Mouse (Mus musculus): Measurements from ENCODE around the gene Psmb11. TPM values are rescaled to one million over a fixed set of nuclear protein-coding genes. Genes with fewer than 3 reads are reported as not detected.

Psmb11 gene
- total RNA-seq, 2 experiments from 2014 or later = not detected

DNA sequence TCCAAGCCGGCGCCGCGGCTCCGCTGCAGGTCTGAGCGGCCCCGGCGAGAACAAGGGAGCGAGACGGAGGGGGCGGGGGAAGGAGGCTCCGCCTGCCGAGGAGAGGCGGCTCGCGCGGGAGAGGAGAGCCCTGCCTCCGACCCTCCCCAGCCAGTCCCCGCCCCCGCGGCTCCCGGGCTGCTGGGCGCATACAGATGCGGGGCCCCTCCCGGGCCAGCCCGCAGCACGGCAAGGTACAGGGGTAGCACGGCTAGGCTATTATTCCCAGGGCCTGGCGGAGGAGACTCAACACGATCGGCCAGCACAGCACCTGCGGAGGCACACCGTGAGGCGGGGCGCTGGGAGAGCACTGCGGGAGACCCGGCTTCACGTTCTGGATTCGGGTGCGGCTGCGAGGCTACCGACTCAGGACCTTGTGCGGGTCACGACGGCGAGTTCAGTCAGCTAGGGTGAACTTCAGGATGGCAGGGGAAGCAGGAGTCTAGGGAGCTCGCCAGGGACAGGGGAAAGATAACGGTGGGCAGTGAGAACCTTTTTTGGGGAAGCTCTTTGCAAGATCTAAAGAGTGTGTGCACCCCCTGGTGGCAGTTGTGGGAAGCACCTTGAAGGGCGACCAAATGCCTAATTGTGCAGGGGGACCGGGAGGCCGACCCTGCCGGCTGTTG, 20.2 kb downstream of the Psmb11 start, which contains the start of gene Cdh24:
Gene Cdh24, minus strand, starts transcription at position 60 of the 665 bp plus-strand sequence.
- DNase-seq = peak; percentile 94

DNA sequence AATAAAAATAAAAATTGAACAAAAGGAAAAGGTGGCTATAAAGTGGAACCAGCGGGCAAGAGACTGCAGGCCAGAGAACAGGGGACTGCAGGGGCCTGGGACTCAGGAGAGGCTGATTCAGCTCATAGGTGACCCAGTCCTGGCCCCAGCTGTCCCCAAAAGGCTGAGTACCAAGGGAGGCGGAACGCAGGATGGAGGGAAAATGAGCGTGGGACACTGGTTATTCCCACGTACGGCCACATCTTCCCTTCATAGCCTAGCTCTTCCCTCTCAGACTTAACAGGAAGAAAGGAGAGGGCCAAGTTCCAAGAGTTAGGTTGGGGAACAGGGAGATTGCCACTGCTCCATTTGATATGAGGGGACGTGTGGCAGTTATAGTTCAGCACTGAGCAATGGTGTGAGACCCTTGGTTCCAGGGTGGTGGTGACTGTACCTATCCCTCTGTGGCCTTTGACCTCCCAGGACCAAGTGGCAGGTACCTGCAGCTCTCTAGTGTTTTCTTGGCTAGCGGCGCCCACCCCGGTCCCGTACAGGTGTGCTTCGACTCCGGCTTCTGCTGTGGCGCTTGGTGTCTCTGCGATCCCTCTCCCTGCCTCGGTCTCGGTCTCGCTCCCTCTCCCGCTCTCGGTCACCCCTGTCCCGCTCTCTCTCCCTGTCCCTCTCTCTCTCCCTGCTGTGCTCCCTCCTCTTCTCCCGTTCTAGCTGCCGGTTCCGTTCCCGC, 21.2 kb downstream of the Psmb11 start:
- DNase-seq = no peak

DNA sequence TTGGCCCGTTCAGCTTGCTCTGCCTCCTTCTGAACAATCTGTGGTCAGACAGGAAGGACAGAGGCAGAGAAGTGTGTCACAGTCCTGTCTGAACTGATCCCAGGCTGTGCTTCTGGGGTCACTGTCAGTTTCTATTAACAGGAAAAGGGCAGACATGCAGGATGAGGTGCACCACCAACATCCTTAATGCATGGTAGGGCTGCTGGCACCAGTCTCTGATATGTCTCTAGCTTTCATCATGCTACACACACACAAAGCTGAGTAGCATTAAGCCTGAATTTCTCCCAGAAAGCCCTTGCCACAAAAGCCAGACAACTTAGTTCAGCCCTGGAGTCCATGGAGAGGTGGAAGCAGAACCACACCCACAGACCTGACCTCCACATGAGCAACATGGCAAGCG, 21.8 kb downstream of the Psmb11 start:
- no peak for DNase-seq

DNA sequence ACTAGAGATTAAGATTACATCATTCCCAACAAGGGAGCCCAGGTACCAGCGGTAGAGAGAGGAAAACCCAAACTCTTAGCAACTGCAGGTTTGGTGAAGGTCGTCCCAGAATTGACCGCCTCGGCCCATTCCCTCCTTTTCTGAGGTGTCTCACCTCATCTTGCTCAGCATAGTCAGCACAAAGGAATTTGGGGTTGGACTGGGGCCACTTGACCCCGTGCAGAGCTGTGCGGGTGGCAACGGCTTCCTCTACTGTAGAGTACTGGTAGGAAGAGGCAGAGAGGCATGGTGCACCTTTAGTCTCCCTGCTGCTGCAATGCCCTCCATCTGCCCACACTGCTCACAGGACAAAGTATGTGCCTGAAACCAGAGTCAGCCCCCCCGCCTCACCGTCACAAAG, 23.1 kb downstream of the Psmb11 start:
- no peak for DNase-seq

DNA sequence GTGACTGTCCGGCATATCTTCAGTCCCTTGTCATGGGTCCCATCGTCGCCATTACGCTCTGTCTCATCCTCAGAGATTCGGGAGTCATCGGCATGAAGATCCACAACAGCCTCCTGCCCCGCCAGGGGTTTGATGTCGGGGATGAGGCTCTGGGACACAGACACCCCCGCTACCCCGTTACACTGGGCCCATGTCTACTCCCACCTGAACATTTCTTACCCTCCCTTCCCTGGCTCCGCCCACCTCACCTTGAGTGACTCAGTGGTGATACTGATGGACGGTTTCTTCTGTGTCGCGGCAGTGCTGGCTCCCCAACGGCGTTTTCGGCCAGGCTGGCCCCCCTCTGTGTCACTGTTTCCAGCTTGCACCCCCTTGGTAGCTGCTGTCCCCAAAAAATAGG, 25.2 kb downstream of the Psmb11 start:
- DNase-seq = no peak

DNA sequence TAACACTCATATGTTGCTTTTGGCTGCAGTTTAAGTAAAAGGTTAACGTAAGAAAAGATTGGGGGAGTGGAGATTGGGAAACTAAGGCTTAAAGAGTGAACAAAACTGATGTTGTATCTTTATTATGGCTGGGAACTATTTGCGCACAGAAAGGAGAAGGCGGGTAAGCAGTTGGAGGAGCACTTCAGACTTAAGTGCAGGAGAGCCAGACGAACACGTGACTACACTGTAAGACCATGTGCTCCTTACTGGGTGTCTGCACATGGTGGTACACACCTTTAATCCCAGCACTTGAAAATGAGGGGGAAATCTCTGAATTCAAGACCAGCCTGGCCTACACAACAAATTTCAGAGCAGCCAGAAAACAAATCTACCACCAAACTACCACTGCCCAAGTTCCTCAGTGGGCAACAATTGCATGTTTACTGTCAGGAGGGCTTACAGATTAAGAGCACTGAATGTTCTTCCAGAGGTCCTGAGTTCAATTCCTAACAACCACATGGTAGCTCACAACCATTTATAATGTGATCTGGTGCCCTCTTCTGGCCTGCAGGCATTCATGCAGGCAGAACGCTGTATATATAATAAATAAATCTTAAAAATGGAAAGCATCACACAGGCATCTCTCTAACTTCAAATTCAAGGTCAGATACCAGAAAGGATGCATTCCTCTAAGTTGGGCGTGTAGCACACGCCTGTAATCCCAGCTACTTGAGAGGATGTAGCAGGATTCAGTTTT, 25.8 kb downstream of the Psmb11 start:
- no peak for DNase-seq

DNA sequence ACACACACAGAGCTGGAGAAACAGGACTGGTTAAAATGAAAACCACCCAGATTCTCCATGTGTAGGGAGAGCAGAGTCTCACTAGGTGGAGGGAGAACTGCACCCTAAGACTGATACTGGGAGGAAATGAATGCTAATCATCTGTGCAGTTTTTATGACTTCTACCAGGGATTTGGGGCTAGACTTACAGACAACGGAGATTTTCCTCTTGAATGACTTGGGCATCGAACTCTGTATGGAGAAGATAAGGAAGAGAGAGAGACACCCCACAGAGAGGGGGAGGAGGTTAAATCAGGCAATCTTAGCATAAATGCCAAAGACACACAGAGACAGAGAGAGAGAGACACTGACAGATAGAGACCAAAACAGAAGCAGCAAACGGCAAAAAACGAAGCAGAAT, 26.7 kb downstream of the Psmb11 start:
- DNase-seq = no peak

DNA sequence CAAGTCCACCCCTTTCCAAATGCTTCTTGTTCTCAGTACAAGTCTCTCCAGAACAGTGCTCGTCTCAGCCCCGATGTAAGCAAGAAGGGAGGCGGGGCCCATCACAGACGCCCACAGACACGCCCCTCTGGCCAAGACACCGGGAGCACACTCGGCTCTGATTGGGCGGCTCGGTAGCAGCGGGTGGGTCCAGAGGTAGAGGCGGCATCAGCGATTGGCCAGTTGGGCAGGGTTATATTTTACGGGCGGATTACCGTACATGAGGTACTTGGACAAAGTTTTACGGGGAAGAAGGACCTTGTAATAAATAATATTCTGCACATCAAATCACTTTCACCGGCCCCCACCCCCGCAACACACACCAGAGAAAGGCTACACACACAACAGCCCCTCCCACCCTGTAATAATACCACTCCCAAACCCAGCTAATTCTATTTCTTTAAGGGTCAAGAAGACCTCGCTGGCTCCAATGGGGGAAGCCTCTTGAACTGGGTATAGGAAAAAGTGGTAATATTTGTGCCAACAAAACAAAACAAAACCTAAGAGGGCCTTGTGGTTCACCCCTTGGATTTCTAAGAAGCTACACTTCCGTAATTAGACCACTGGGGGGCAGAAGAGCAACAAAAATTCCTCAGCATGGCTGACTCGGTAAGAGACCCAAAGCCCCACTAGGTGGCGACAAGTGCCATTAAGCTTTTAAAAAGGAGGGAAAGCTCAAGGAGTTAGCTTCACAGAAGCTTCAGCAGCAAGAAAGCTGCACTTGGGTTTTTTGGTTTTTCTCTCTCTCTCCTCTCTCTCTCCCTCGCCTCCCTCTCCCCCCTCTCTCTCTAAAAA, 29.6 kb downstream of the Psmb11 start:
- DNase-seq = peak; percentile 89

DNA sequence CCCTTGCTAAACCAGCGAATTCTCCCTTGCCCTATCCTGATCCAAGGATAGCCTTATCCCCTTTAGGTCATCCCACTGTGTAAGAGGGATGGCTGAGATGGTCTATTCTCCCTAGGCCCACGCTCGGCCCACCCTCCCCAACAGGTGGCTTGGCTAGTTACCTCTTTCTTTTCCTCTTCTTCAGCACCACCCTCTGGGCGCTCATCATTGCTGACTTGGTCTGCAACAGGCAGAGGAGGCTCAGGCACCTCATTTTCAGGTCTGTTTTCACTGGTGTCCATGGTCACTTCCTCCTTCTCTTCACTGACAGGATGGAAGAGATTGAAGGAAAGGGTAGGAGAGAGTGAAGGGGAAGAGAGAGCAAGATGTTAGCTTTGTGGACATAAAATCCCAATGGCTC, 30.3 kb downstream of the Psmb11 start:
- DNase-seq = no peak

DNA sequence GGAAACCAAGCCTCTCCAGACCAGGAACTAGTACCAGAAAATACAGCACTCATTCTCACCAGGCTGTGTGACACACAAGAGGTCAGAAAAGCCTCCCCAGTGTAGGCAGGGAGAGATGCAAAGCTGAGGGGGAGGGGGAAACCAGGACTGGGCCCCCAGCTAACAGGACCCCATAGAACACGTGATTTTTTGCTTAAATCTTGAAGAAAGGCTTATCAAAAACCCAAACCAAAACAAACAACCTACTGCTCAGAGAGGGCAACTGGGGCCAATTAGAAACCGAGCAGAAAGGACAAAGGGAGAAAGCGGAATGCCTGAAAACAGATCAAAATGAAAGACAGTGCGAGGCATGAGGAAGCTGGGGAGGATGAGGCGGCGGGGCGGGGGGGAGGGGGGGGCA, 31.6 kb downstream of the Psmb11 start:
- no peak for DNase-seq

DNA sequence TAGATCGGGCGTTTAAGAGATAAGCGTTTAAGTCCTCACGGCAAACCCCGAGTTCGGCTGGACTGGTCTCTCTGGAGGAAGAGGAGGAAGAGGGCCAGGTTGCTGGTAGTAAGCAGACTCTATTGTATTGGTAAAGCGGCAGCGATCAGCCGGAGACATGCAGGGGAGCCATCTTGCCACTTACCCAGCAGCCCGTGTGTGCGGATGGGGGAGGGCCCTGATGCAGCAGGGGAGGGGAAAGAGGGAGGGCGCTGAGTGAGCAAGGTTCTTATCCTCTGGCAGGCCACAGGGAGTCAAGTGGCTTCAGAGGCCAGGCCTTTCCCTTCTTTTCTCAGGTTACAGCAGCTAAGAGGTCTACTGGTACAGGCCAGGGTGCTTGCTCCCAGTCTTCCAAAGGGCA, 32.3 kb downstream of the Psmb11 start:
- DNase-seq = peak; percentile 92

DNA sequence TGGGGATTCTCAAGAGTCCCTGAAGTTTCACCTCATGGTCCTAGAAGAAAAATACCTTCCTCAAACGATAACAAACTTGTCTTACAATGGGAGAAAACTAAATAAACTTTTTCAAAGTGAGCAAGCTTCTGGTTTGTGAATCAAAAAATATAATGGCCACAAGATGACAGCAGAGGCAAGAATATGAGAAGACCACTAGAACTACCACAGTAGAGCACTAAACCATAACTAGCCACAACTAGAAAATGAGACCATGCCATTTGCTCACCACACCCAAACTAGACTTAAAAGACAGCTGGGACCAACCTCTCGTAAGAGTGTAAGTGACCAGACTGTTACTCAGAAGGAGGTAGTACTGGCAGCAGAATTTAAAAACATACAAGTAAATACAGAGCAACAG, 38.8 kb downstream of the Psmb11 start:
- no peak for DNase-seq

DNA sequence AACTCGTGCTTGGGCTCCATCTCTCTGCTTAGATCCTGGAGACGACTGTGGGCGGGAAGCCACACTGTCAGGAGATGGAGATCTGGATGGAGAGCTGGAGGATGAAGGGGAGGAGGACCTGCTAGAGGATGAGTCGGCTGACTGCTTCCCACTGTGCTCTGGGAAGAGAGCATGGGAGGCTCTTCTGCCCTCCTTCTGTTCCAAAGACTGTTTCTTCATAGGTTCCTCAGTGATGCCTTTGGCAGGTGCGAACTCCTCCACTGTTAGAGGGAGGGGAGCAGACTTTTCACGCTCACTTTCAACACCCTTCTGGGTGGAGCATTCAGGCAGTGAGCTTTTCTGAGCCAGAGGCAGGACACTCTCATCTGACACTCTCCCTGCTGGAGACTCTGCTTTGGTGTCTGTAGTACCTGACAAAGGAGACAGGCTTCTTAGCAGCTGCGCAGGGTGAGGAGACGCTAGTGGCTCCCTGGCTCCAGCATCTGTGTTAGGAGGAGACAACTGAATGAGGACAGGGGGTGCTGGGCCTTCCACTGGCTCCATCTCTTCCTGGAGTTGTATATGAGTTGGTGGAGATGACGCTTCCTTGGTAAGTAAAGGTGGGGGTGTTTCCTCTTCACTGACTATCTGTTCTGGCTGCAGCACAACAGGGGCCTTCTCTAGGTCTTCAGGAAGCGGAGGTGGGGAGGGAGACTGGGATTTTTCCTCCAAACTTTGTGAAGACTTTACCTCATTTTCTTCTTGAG, 43.4 kb downstream of the Psmb11 start:
- no peak for DNase-seq

DNA sequence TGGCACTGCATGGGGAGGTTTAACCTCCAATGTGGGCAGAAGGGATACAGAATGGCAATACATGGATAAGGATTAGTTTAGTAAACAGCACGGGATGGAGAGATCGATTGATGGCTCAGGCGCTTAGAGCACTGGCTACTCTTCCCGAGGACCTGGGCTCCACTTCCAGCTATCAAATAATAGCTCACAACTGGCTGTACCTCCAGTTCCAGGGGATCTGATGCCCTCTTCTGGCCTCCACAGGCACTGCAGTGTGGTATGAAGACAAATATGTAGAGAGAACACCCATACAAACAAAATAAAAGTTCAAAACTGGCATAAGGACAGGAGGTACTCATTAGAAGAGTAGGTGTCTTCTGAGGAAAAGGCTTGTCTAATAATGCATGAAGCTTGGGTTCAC, 48.1 kb downstream of the Psmb11 start:
- DNase-seq = peak; percentile 56

DNA sequence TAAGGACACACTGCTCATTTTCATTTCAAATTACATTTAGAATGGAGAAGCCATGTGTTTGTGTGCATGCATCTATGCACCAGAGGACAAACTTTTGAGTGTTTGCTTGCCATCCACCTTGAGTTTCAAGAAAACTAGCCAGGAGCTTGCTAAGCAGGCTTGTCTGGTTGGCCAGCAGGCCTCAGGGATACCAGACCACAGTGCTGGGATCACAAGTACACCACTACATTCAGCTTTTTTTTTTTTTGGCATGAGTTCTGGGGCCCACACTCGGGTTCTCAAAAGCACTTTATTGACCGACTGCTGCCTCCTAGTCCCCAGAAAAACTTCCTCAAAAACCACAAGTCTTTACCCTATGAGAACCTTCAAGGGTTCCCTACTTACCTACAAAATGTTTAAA, 53.1 kb downstream of the Psmb11 start:
- no peak for DNase-seq

DNA sequence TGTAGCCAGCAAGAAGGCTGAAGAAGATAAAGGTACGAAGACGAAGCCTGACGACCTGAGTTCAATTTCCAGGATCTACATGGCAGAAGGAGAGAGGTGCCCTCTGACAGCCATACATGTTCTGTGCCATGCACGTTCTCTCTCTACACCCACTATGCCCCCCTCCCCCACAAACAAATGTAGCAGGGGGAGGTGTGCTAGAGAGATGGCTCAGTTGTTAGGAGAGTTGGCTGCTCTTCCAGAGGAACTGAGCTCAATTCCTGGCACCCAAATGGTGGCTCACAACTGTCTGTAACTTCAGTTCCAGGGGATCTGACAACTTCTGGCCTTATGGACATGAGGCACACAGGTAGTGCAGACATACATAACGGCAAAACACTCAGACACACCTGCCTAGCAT, 55.1 kb downstream of the Psmb11 start:
- no peak for DNase-seq

DNA sequence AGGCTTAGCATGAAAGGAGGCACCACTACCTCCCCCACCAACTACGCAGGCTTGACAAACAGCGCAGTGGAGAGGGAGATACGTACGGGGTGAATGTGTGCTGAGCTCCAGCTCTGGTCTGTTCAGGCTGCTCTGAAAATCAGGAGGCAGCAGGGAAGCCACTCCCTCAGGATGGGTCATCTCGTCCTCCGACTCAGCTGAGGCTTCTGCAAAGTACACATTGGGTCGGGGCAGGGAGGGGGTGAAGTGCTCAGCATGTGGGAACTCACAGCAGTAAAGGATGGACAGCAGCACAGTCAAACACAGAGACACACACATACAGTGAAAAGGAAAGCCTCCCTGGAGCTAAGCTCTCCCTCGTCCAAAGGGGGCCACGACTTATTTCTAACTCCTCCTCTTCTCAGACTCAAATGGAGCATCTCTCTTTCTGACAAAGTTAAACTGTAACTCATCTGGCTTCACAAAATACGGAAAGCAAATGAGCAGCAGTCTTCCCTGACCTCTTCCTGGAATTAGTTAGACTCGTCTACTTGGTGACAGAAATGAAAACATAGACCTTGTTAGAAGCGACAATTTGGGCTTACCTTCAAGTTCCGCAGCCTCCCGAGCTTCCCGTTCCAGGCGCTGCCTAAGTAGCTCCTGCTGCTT, 57.5 kb downstream of the Psmb11 start:
- DNase-seq = no peak
